Mouse (Mus musculus): ENCODE measurements around the gene Mitf. TPM values are rescaled to one million over a fixed set of nuclear protein-coding genes. Genes with fewer than 3 reads are reported as not detected.

Gene Mitf
- polyA plus RNA-seq, 1 experiment from 2014 or later: 3.0 TPM

GRCm38 (mm10) chr6:97828822-97829719, 22.2 kb downstream of the Mitf start:
- 50% methylated on average over 13 of the region's 13 CpGs for WGBS
- no peak overlapping the region for H3K4me2 ChIP-seq (ENCODE audit: low read depth, low read length)
- no peak overlapping the region for H3K27ac ChIP-seq (replicated peaks; ENCODE audit: low read depth, low read length)
- ATAC-seq (ENCODE audit: low read depth) (no peak), DNase-seq (ENCODE audit: low spot score) (peak; percentile 54)
- no peaks in the 10 kb centered on the region for H3K9me3 ChIP-seq (ENCODE audit: control insufficient read depth, low read length)
- no peak overlapping the region for H3K4me3 ChIP-seq (ENCODE audit: low read depth, low read length)
- H3K9ac ChIP-seq (ENCODE audit: low read depth, low read length): no peak overlapping the region
- H3K36me3 ChIP-seq (ENCODE audit: control insufficient read depth, insufficient read depth, low read length): no peaks in the 10 kb centered on the region
- no peaks in the 10 kb centered on the region for H3K27me3 ChIP-seq (replicated peaks; ENCODE audit: control insufficient read depth, insufficient read depth, low read length)
- H3K4me1 ChIP-seq (ENCODE audit: control insufficient read depth, insufficient read depth, low read length): peaks cover 13% of the 10 kb centered on the region

- ATAC-seq (ENCODE audit: low read depth) (no peak), DNase-seq (ENCODE audit: low spot score) (no peak)
- H3K36me3 ChIP-seq (ENCODE audit: control insufficient read depth, insufficient read depth, low read length): no peaks in the 10 kb centered on the region
- no peak overlapping the region for H3K4me2 ChIP-seq (ENCODE audit: low read depth, low read length)
- no peak overlapping the region for H3K4me3 ChIP-seq (ENCODE audit: low read depth, low read length)
- H3K4me1 ChIP-seq (ENCODE audit: control insufficient read depth, insufficient read depth, low read length): peaks cover 13% of the 10 kb centered on the region
- WGBS: 89% methylated on average over 4 of the region's 4 CpGs
- no peaks in the 10 kb centered on the region for H3K9me3 ChIP-seq (ENCODE audit: control insufficient read depth, low read length)
- no peak overlapping the region for H3K9ac ChIP-seq (ENCODE audit: low read depth, low read length)
- H3K27ac ChIP-seq (replicated peaks; ENCODE audit: low read depth, low read length): no peak overlapping the region
- no peaks in the 10 kb centered on the region for H3K27me3 ChIP-seq (replicated peaks; ENCODE audit: control insufficient read depth, insufficient read depth, low read length)
Observed at GRCm38 (mm10) chr6:97832501-97832900, 25.6 kb downstream of the Mitf start.

- no peak overlapping the region for H3K4me3 ChIP-seq (ENCODE audit: low read depth, low read length)
- H3K9me3 ChIP-seq (ENCODE audit: control insufficient read depth, low read length): no peaks in the 10 kb centered on the region
- peak; percentile 28 for DNase-seq (ENCODE audit: low spot score)
- no peak for ATAC-seq (ENCODE audit: low read depth)
- 64% methylated on average over 7 of the region's 7 CpGs for WGBS
- H3K36me3 ChIP-seq (ENCODE audit: control insufficient read depth, insufficient read depth, low read length): no peaks in the 10 kb centered on the region
- H3K4me2 ChIP-seq (ENCODE audit: low read depth, low read length): no peak overlapping the region
- no peak overlapping the region for H3K9ac ChIP-seq (ENCODE audit: low read depth, low read length)
- no peaks in the 10 kb centered on the region for H3K4me1 ChIP-seq (ENCODE audit: control insufficient read depth, insufficient read depth, low read length)
- no peak overlapping the region for H3K27ac ChIP-seq (replicated peaks; ENCODE audit: low read depth, low read length)
- no peaks in the 10 kb centered on the region for H3K27me3 ChIP-seq (replicated peaks; ENCODE audit: control insufficient read depth, insufficient read depth, low read length)
Observed at GRCm38 (mm10) chr6:97836176-97836575, 29.3 kb downstream of the Mitf start.

- Histone ChIP-seq H3K9me3 (ENCODE audit: control insufficient read depth, low read length) (no peaks in the 10 kb centered on the region), H3K4me3 (ENCODE audit: low read depth, low read length) (no peak overlapping the region), H3K36me3 (ENCODE audit: control insufficient read depth, insufficient read depth, low read length) (no peaks in the 10 kb centered on the region), H3K4me1 (ENCODE audit: control insufficient read depth, insufficient read depth, low read length) (no peaks in the 10 kb centered on the region), H3K4me2 (ENCODE audit: low read depth, low read length) (no peak overlapping the region), H3K27ac (replicated peaks; ENCODE audit: low read depth, low read length) (no peak overlapping the region), H3K27me3 (replicated peaks; ENCODE audit: control insufficient read depth, insufficient read depth, low read length) (no peaks in the 10 kb centered on the region), H3K9ac (ENCODE audit: low read depth, low read length) (no peak overlapping the region)
- DNase-seq (ENCODE audit: low spot score) (no peak), ATAC-seq (ENCODE audit: low read depth) (no peak)
Observed at GRCm38 (mm10) chr6:97837711-97838110, 30.9 kb downstream of the Mitf start.

GRCm38 (mm10) chr6:97839568-97839967, 32.7 kb downstream of the Mitf start:
- Histone ChIP-seq H3K4me3 (ENCODE audit: low read depth, low read length) (no peak overlapping the region), H3K36me3 (ENCODE audit: control insufficient read depth, insufficient read depth, low read length) (no peaks in the 10 kb centered on the region), H3K27me3 (replicated peaks; ENCODE audit: control insufficient read depth, insufficient read depth, low read length) (no peaks in the 10 kb centered on the region), H3K9me3 (ENCODE audit: control insufficient read depth, low read length) (no peaks in the 10 kb centered on the region), H3K4me1 (ENCODE audit: control insufficient read depth, insufficient read depth, low read length) (no peaks in the 10 kb centered on the region), H3K27ac (replicated peaks; ENCODE audit: low read depth, low read length) (no peak overlapping the region), H3K9ac (ENCODE audit: low read depth, low read length) (no peak overlapping the region), H3K4me2 (ENCODE audit: low read depth, low read length) (no peak overlapping the region)
- no peak for DNase-seq (ENCODE audit: low spot score)
- no peak for ATAC-seq (ENCODE audit: low read depth)

DNA sequence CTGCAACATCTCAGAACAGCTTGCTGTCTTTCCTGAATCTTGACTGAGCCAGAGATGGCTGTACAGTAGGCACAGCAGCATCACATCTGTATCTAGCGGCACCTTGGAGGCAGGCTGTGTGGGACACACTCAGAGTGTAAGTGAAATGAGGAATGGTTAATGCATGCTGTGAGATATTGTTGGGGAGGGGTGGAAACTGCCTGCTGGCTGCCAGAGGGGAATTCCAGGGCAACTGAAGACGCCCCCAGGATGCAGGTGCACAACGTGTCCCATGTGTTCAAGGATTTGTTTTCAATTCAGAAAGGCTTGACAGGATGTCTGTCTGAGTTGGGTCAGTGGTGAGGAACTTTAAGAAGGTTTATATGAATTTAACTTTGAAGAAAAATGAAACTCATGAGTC, 37.3 kb downstream of the Mitf start:
- no peaks in the 10 kb centered on the region for H3K27me3 ChIP-seq (replicated peaks; ENCODE audit: control insufficient read depth, insufficient read depth, low read length)
- H3K4me2 ChIP-seq (ENCODE audit: low read depth, low read length): no peak overlapping the region
- no peak overlapping the region for H3K4me3 ChIP-seq (ENCODE audit: low read depth, low read length)
- no peak overlapping the region for H3K27ac ChIP-seq (replicated peaks; ENCODE audit: low read depth, low read length)
- DNase-seq (ENCODE audit: low spot score): no peak
- ATAC-seq (ENCODE audit: low read depth): no peak
- 61% methylated on average over 3 of the region's 3 CpGs for WGBS
- H3K36me3 ChIP-seq (ENCODE audit: control insufficient read depth, insufficient read depth, low read length): no peaks in the 10 kb centered on the region
- H3K4me1 ChIP-seq (ENCODE audit: control insufficient read depth, insufficient read depth, low read length): peaks cover 7% of the 10 kb centered on the region; the same call in 1 of the 2 replicates
- no peaks in the 10 kb centered on the region for H3K9me3 ChIP-seq (ENCODE audit: control insufficient read depth, low read length)
- H3K9ac ChIP-seq (ENCODE audit: low read depth, low read length): no peak overlapping the region

DNA sequence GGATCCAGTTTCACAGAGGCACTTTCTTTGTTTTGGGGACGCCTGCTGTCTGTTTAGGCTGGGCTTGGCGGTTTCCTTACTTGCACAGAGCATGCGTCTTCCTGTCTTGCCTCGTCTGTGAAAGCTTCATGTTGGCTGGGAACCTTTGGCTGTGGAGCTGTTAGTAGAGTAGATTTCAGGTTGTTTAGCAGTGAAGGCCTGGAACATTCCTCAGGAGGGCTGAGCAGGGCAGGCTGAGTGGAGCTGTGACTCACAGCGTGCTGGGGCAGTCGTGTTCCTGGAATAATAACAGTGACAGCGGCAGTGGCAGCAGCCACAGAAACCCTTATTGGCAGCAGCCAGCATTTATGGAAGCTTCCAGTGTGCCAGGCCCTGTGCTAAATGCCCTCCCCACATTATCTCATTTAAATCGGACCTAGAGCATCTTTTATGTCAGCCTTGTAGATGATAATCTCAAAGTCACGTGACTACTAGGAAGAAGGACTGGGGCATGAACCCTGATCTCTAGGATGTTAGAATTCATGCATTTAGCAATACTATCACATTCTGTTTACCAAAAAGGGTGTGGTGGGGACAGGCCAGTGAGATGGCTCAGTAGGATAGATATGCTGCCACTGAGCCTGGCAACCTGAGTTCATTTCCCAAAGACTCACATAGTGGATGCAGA, 41.5 kb downstream of the Mitf start:
- ATAC-seq (ENCODE audit: low read depth) (0 out of 2 replicates have a peak, but pooled peaks have one; percentile 12), DNase-seq (ENCODE audit: low spot score) (peak; percentile 36)
- H3K27ac ChIP-seq (replicated peaks; ENCODE audit: low read depth, low read length): no peak overlapping the region
- H3K27me3 ChIP-seq (replicated peaks; ENCODE audit: control insufficient read depth, insufficient read depth, low read length): no peaks in the 10 kb centered on the region
- WGBS: 55% methylated on average over 9 of the region's 9 CpGs
- no peak overlapping the region for H3K4me3 ChIP-seq (ENCODE audit: low read depth, low read length)
- H3K36me3 ChIP-seq (ENCODE audit: control insufficient read depth, insufficient read depth, low read length): no peaks in the 10 kb centered on the region
- H3K4me2 ChIP-seq (ENCODE audit: low read depth, low read length): no peak overlapping the region
- no peak overlapping the region for H3K9ac ChIP-seq (ENCODE audit: low read depth, low read length)
- H3K9me3 ChIP-seq (ENCODE audit: control insufficient read depth, low read length): no peaks in the 10 kb centered on the region
- H3K4me1 ChIP-seq (ENCODE audit: control insufficient read depth, insufficient read depth, low read length): peaks cover 7% of the 10 kb centered on the region; the same call in 1 of the 2 replicates

DNA sequence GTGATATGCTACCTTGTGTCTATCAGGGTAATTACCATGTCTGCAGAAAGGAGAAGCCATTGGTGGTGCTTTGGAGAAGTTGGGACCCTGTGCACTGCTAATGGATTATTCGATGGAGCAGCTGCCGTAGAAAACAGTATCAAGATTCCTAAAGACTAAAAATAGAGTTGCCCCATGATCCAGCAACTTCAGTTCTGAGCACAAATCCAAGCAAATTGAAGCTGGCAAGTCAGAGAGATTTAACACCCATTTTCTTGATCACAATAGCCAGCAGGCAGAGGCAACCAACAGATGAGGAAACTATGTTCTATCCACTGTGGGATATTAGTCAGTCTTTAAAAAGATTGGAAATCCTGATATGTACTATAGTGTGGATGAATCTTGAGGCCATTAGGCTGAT, 47.4 kb downstream of the Mitf start:
- H3K36me3 ChIP-seq (ENCODE audit: control insufficient read depth, insufficient read depth, low read length): no peaks in the 10 kb centered on the region
- H3K4me1 ChIP-seq (ENCODE audit: control insufficient read depth, insufficient read depth, low read length): no peaks in the 10 kb centered on the region
- no peak for ATAC-seq (ENCODE audit: low read depth)
- no peaks in the 10 kb centered on the region for H3K9me3 ChIP-seq (ENCODE audit: control insufficient read depth, low read length)
- WGBS: 84% methylated on average over 2 of the region's 2 CpGs
- no peaks in the 10 kb centered on the region for H3K27me3 ChIP-seq (replicated peaks; ENCODE audit: control insufficient read depth, insufficient read depth, low read length)
- no peak overlapping the region for H3K4me2 ChIP-seq (ENCODE audit: low read depth, low read length)
- H3K9ac ChIP-seq (ENCODE audit: low read depth, low read length): no peak overlapping the region
- H3K4me3 ChIP-seq (ENCODE audit: low read depth, low read length): no peak overlapping the region
- DNase-seq (ENCODE audit: low spot score): no peak
- no peak overlapping the region for H3K27ac ChIP-seq (replicated peaks; ENCODE audit: low read depth, low read length)
